ENCODE assay signal across 8 mouse cellular contexts in genomic region chr5:123345853-123346654, GRCm38 (mm10). TPM values are rescaled to one million over a fixed set of nuclear protein-coding genes. Genes with fewer than 3 reads are reported as not detected.
DNase-seq lines count a peak whose midpoint lies in the region; ATAC-seq and TF ChIP-seq lines count a peak whose summit lies in the region.

No protein-coding gene starts in this region.

- peak; percentile 38 for ATAC-seq in heart, embryonic 15.5 days (replicated peaks; ENCODE audit: insufficient number of reproducible peaks, insufficient read depth, low FRiP score, low read depth)
- ATAC-seq in liver, postnatal 0 days: peak; percentile 71
- peak; percentile 28; the same call in 1 of the 2 replicates for ATAC-seq in neural tube, embryonic 15.5 days (ENCODE audit: low FRiP score)

- H3K27me3 ChIP-seq in C2C12 (ENCODE audit: control insufficient read depth, insufficient read depth, insufficient read length): no peaks in the 10 kb centered on the region
- H3K27me3 ChIP-seq in heart, embryonic 15.5 days: no peaks in the 10 kb centered on the region
- H3K27me3 ChIP-seq in liver, postnatal 0 days (ENCODE audit: insufficient read depth, low read length): no peaks in the 10 kb centered on the region
- no peaks in the 10 kb centered on the region for H3K27me3 ChIP-seq in neural tube, embryonic 15.5 days (replicated peaks)
- H3K27me3 ChIP-seq in thymus, adult 2 months (ENCODE audit: control insufficient read depth, insufficient read depth, low read length): no peaks in the 10 kb centered on the region

- H3K27ac ChIP-seq in heart, embryonic 15.5 days: peak overlapping the region; percentile 97
- H3K27ac ChIP-seq in liver, postnatal 0 days (ENCODE audit: low read depth): peak overlapping the region; percentile 91
- peak overlapping the region; percentile 96 for H3K27ac ChIP-seq in neural tube, embryonic 15.5 days (replicated peaks)
- peak overlapping the region; percentile 70 for H3K27ac ChIP-seq in thymus, adult 2 months (ENCODE audit: control insufficient read depth, insufficient read depth, low read length)

- WGBS in heart, embryonic 15.5 days: 3% methylated on average over 22 of the region's 22 CpGs
- WGBS in liver, postnatal 0 days (ENCODE audit: insufficient replicate concordance): 6% methylated on average over 22 of the region's 22 CpGs
- 3% methylated on average over 21 of the region's 22 CpGs for WGBS in neural tube, embryonic 15.5 days
- 6% methylated on average over 22 of the region's 22 CpGs for WGBS in thymus, adult 2 months

- TF ChIP-seq EP300 in liver, postnatal 0 days (IDR thresholded peaks at IDR 0.05; ENCODE audit: low read depth): no peak

- TF ChIP-seq CTCF in C2C12 (IDR thresholded peaks at IDR 0.05; ENCODE audit: control insufficient read depth, insufficient read depth, insufficient read length): no peak
- TF ChIP-seq CTCF in liver, postnatal 0 days (IDR thresholded peaks at IDR 0.05; ENCODE audit: low read depth): no peak
- no peak for TF ChIP-seq CTCF in thymus, adult 2 months (IDR thresholded peaks at IDR 0.05; ENCODE audit: borderline replicate concordance, control insufficient read depth, extremely low read depth, insufficient read depth, low read length, poor library complexity)

- H3K79me3 ChIP-seq in C2C12 (ENCODE audit: low read depth): peaks cover 9% of the 10 kb centered on the region

- H3K4me1 ChIP-seq in heart, embryonic 15.5 days (replicated peaks): peaks cover 45% of the 10 kb centered on the region
- H3K4me1 ChIP-seq in liver, postnatal 0 days (ENCODE audit: insufficient read depth): peaks cover 20% of the 10 kb centered on the region
- peaks cover 28% of the 10 kb centered on the region for H3K4me1 ChIP-seq in neural tube, embryonic 15.5 days
- H3K4me1 ChIP-seq in thymus, adult 2 months (replicated peaks; ENCODE audit: control insufficient read depth, insufficient read depth, low read length): peaks cover 26% of the 10 kb centered on the region

- peak; percentile 32 to 62 for DNase-seq in adrenal gland, postnatal 4 days (ENCODE audit: low spot score in 2 of 2)
- peak; percentile 39 for DNase-seq in fat pad, adult 2 months (ENCODE audit: extremely low read depth, low read depth, low spot score)
- peak; percentile 83 for DNase-seq in kidney, postnatal 14 days
- DNase-seq in liver, postnatal 0 days: peak; percentile 82
- DNase-seq in thymus, adult 2 months: peak; percentile 59

- peak overlapping the region; percentile 95 for H3ac ChIP-seq in C2C12 (ENCODE audit: control insufficient read depth, insufficient read length, low read depth)

- TF ChIP-seq POLR2A in thymus, adult 2 months (IDR thresholded peaks at IDR 0.05; ENCODE audit: control insufficient read depth, extremely low read depth, insufficient read depth, low read length, poor library complexity): no peak

- no peaks in the 10 kb centered on the region for H3K9me3 ChIP-seq in heart, embryonic 15.5 days (replicated peaks)
- H3K9me3 ChIP-seq in liver, postnatal 0 days (ENCODE audit: low read length): no peaks in the 10 kb centered on the region
- no peaks in the 10 kb centered on the region for H3K9me3 ChIP-seq in neural tube, embryonic 15.5 days (replicated peaks)

- H3K9ac ChIP-seq in heart, embryonic 15.5 days: peak overlapping the region; percentile 90
- H3K9ac ChIP-seq in liver, postnatal 0 days (replicated peaks): peak overlapping the region; percentile 81
- H3K9ac ChIP-seq in neural tube, embryonic 15.5 days (replicated peaks): peak overlapping the region; percentile 95

- peak overlapping the region; percentile 91 for H3K4me2 ChIP-seq in heart, embryonic 15.5 days
- peak overlapping the region; percentile 93 for H3K4me2 ChIP-seq in liver, postnatal 0 days (ENCODE audit: low read depth, low read length)
- H3K4me2 ChIP-seq in neural tube, embryonic 15.5 days: peak overlapping the region; percentile 77

- H3K4me3 ChIP-seq in C2C12 (ENCODE audit: insufficient read depth, poor library complexity, severe bottlenecking): peak overlapping the region; percentile 63
- H3K4me3 ChIP-seq in heart, embryonic 15.5 days: peak overlapping the region; percentile 88
- peak overlapping the region; percentile 76 for H3K4me3 ChIP-seq in liver, postnatal 0 days (ENCODE audit: low read depth, low read length)
- peak overlapping the region; percentile 92 for H3K4me3 ChIP-seq in neural tube, embryonic 15.5 days (replicated peaks)
- H3K4me3 ChIP-seq in thymus, adult 2 months (ENCODE audit: control insufficient read depth, insufficient read depth, low read length): peak overlapping the region; percentile 75

- H3K36me3 ChIP-seq in C2C12 (ENCODE audit: control insufficient read depth, insufficient read depth): no peaks in the 10 kb centered on the region
- H3K36me3 ChIP-seq in heart, embryonic 15.5 days: no peaks in the 10 kb centered on the region
- H3K36me3 ChIP-seq in liver, postnatal 0 days (replicated peaks; ENCODE audit: insufficient read depth, low read length): no peaks in the 10 kb centered on the region
- H3K36me3 ChIP-seq in neural tube, embryonic 15.5 days: no peaks in the 10 kb centered on the region
- no peaks in the 10 kb centered on the region for H3K36me3 ChIP-seq in thymus, adult 2 months (ENCODE audit: control insufficient read depth, insufficient read depth, low read length)

- H3K79me2 ChIP-seq in C2C12 (ENCODE audit: control insufficient read depth, insufficient read depth): peaks cover 42% of the 10 kb centered on the region

TF ChIP-seq in C2C12, 6 proteins besides CTCF, POLR2A, EP300 and RAD21:
- TF ChIP-seq USF1 (IDR thresholded peaks at IDR 0.05; ENCODE audit: low read depth): peak; percentile 68
- no peak for TF ChIP-seq CEBPB (IDR thresholded peaks at IDR 0.05; ENCODE audit: low read depth)

RNA-seq across cellular contexts. Expression of gene Bcl7a, which starts 2.4 kb away (rescaled TPM):
- 5.6 TPM for polyA plus RNA-seq in C2C12 (2012; fragmentation: generic; extraction: Trizol)
- 10 to 100 TPM; 21.8 to 29.2 TPM for total RNA-seq in adrenal gland, postnatal 4 days (2021)
- 12.4 and 15.4 TPM in 2 replicates for polyA plus RNA-seq in heart, embryonic 15.5 days (2015; fragmentation: Nextera tagmentation; extraction: Ambion mirVana)
- 5.1 and 5.3 TPM in 2 replicates for polyA plus RNA-seq in liver, postnatal 0 days (2015; fragmentation: Nextera tagmentation; extraction: Ambion mirVana)
- polyA plus RNA-seq in neural tube, embryonic 15.5 days (2015; fragmentation: Nextera tagmentation; extraction: Ambion mirVana): 30.2 and 31.0 TPM in 2 replicates
- 29.4 and 34.4 TPM in 2 replicates for polyA plus RNA-seq in thymus, adult 2 months (2012; rRNA removed)

RNA-seq across cellular contexts. Expression of gene Mlxip, which starts 48.5 kb away (rescaled TPM):
- 4.0 TPM for polyA plus RNA-seq in C2C12 (2012; fragmentation: generic; extraction: Trizol)
- 10 to 100 TPM; 30.2 to 35.1 TPM for total RNA-seq in adrenal gland, postnatal 4 days (2021)
- 9.1 and 14.4 TPM in 2 replicates for polyA plus RNA-seq in heart, embryonic 15.5 days (2015; fragmentation: Nextera tagmentation; extraction: Ambion mirVana)
- polyA plus RNA-seq in liver, postnatal 0 days (2015; fragmentation: Nextera tagmentation; extraction: Ambion mirVana): 3.5 and 4.5 TPM in 2 replicates
- 19.3 and 19.4 TPM in 2 replicates for polyA plus RNA-seq in neural tube, embryonic 15.5 days (2015; fragmentation: Nextera tagmentation; extraction: Ambion mirVana)
- 113 and 124 TPM in 2 replicates for polyA plus RNA-seq in thymus, adult 2 months (2012; rRNA removed)

Comparison
In these comparisons a context has a peak if more than half of its experiments do, and no peak if none do; other contexts are left out.
1. Peak in every context shown above with its lines: DNase-seq, ATAC-seq, H3K4me3 ChIP-seq and H3K27ac ChIP-seq.